Mouse (Mus musculus): Measurements from ENCODE around the gene Hist1h3c.
"Not testable (repeated sequence)": the region's sequence is repeated elsewhere in the genome, so short reads cannot be mapped to it uniquely, and the experiment has no call there.

Gene Hist1h3c

DNA sequence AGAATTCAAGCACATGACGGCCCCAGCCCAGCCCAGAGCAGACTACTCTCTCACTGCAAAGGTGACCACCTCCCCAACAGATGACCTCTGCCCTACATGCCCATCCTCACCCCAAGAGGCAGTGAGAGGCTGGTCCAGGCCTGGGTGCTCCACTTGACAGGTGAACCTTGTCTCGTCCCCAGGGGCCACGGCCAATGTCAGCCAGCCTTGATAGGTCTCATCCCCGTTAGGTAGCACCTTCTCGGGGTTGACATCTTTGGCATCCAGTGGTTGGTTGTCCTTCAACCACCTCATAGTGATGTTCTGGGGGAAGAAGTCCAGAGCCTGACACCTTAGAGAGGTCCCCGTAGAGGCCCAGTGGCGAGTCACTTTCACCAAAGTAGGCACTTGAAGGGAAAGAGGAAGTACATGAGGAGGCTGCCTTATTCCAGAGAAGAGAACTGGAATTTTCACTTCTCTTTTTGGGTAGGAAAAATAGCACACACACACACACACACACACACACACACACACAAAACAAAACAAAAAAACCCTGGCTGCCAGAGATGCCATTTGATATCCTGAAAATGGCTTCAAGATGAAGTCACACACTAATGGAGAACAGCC lies 39.5 kb downstream of the Hist1h3c start:
- no peak for DNase-seq (ENCODE audit: low read depth, low spot score)

DNA sequence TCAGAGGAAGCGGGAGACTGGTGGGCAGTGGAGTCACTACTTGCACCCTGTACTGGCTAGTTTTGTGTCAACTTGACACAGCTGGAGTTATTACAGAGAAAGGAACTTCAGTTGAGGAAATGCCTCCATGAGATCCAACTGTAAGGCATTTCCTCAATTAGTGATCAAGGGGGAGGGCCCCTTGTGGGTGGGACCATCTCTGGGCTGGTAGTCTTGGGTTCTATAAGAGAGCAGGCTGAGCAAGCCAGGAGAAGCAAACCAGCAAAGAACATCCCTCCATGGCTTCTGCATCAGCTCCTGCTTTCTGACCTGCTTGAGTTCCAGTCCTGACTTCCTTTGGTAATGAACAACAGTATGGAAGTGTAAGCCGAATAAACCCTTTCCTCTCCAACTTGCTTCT lies 42.6 kb downstream of the Hist1h3c start:
- DNase-seq (ENCODE audit: low read depth, low spot score): not testable (repeated sequence)

DNA sequence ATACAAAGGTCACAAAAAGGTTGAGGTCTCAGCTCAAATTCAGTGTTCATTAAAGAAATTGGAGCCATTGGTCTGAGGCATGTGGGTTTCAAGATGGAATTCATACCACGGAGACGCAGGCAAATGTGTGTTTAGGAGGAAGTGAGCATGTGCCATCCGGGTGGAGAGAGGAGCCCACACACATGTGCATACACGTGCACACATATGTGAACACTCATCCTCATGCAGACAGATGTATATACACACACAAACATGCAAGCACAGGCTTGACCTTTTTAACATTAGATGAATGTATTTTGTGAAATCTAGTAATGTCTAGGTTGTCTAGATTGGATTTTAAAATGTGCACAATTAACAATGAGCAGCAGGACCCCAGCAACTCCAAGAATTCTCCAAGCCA lies 43.2 kb downstream of the Hist1h3c start:
- DNase-seq (ENCODE audit: low read depth, low spot score): no peak

DNA sequence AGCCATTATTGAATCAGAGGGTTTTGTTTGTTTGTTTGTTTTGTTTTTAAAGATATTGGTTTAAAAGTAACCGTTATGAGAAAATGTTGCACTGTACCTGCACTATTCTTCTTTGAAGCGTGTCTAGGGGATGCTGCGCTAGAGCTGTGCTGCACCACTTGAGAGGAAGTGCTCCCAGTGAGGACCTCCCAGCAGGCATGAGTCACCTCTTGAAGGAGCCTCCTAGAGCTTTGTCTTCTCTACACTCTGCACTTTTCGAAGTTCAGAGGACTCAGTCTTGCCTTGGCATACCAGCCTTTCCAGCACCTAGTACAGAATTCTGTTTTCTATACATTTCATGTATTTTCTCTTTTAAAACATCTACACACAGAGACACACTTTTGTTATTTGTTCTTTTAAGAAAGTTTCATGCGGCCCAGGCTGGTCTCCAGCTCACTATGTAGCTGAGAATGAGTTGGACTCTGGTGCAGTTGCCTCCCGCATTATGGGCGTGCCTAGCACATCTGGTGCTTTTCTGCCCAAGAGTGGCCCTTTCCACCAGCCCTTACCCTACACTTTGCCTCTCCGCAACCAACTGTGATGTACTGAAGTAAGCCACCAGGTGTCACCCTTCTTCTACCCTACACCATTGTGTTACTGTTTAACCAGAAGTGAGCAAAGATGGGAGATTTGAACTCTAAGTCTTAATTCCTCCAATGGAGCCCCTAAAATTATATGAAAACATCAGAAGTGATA lies 44.4 kb downstream of the Hist1h3c start:
- peak; percentile 74 for DNase-seq (ENCODE audit: low read depth, low spot score)

DNA sequence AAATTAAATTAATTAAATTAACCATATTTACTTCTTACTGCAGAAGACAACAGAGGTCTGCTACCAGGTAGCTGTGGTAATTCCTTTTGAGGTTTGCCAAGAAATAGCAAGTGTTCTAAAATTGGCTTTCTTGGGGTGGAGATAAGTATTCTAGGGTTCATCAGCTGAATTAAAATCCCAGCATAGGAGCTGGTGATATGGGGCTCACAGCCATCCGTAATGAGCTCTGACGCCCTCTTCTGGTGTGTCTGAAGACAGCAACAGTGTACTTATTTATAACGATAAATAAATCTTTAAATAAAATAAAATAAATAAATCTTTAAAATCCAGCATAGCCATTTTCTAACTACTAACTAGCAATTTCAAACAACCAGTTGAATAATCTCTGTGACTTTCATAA lies 45.6 kb downstream of the Hist1h3c start:
- no peak for DNase-seq (ENCODE audit: low read depth, low spot score)

DNA sequence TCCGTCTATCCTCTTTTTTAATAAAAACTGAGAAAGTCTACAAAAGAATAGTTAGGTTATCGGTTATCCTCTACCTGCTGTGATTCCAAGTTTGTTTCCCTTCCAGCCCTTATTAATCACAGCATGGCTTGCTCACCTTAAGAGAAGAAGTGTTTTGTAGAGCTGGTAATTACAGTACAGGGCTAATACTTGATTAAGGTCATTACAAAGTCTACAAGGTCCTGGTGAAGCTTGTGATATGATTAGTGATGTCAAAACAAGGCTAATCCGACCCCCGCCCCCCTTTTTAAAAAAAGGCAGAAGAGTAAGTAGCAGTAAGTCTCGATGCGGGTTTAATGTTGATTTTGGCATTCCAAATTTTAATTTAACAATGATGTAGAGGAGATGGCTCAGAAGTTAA lies 46.4 kb downstream of the Hist1h3c start:
- no peak for DNase-seq (ENCODE audit: low read depth, low spot score)

DNA sequence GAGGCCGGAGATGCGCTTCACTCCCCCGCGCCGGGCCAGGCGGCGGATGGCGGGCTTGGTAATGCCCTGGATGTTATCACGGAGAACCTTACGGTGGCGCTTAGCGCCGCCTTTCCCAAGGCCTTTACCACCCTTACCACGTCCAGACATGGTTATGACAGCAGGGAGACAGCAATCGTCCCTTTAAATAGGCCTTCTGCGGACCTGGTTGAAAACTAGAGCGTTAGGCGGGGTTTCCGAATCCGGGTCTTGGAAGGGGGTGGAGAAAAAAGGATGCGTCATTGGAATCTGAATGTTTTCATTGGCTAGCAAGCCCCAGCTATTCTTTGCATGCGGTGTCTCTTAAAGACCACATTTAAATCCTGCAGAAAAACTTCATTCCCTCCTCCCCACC lies 47.1 kb downstream of the Hist1h3c start, which contains the start of gene Hist1h4c:
Gene Hist1h4c, minus strand, starts transcription at position 155 of the 394 bp plus-strand sequence.
- peak; percentile 100 for DNase-seq (ENCODE audit: low read depth, low spot score)

DNA sequence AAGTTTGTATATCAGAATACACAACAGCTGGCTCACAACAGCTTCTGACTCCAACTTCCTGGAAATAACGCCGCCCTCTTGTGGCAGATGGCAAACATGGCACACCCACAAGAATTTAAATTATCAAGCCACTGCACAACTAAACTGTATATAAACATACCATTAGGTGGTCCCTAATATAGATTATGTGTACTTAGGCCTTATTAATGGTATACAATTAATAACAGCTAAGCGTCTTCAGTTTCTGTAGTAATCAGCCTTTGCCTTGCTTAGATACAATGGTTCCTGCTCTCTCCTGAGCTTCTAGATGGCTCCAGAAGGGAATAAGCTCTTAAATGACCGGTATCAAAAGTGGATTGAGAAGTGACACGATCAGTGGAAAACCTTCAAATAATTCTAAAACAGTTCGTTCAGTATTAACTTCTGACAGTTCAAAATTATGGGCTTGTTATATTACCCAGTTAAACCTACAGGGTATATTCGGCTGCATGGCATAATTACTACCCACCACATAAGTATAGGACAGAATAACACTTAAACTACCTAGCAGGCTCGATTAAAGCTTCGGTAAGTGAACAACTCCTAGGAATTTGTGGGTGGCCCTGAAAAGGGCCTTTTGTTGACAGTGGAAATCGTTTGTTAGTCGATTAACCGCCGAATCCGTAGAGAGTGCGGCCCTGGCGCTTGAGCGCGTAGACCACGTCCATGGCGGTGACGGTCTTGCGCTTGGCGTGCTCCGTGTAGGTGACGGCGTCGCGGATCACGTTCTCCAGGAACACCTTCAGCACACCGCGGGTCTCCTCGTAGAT lies 47.7 kb downstream of the Hist1h3c start:
- peak; percentile 89 for DNase-seq (ENCODE audit: low read depth, low spot score)

DNA sequence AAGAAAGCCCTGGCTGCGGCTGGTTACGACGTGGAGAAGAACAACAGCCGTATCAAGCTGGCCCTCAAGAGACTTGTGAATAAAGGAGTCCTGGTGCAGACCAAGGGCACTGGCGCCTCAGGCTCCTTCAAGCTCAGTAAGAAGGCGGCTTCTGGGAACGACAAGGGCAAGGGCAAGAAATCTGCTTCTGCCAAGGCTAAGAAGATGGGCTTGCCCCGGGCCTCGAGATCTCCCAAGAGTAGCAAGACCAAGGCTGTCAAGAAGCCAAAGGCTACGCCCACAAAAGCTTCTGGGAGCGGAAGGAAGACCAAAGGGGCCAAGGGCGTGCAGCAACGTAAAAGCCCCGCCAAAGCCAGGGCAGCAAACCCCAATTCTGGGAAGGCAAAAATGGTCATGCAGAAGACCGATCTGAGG lies 49.3 kb downstream of the Hist1h3c start:
- DNase-seq (ENCODE audit: low read depth, low spot score): peak; percentile 47

DNA sequence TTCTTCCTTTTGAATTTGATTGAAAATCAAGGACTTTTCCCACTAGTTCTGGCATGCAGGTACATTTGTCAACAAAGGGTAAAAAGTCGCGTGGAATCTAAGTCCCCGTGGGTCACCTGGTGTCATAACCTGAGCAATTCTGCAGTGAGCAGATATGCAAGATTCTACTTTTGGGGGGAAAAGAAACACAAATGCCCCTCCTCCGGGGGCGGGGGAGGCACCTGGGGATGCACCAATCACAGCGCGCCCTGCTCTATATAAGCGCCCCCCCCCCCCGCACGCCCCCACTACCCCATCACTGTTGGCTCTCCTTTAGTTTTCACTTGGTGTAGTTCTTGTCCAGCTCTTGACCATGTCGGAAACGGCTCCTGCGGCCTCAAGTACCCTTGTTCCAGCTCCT lies 49.9 kb downstream of the Hist1h3c start, which contains the start of gene Hist1h1t:
Gene Hist1h1t, plus strand, starts transcription at position 301 of the 400 bp plus-strand sequence.
- DNase-seq (ENCODE audit: low read depth, low spot score): no peak
